Mouse (Mus musculus) liver, adult 2 months (tissue): ENCODE data around the gene Stmn3. TPM values are rescaled to one million over a fixed set of nuclear protein-coding genes. Genes with fewer than 3 reads are reported as not detected.

Source experiments
- DNase-seq: peaks from one replicate; pipeline ENCODE4 v3.0.0-alpha.2; 2011; ENCODE audit warnings: low read depth, low spot score; ENCODE audit errors: extremely low read depth
- H3K27ac ChIP-seq: fragments of 200-500 bp; replicated peaks from 2 replicates; pipeline ENCODE4 v1.5.1; 2012; ENCODE audit warnings: low read depth, mild to moderate bottlenecking, control low read depth, inconsistent platforms, low read length; ENCODE audit not compliant: insufficient read depth
- H3K27me3 ChIP-seq: fragments of 200-500 bp; 2 replicates; pipeline ENCODE4 v1.6.1; 2012; ENCODE audit warnings: mild to moderate bottlenecking, moderate library complexity, low read length, inconsistent platforms; ENCODE audit not compliant: control insufficient read depth, insufficient read depth
- H3K36me3 ChIP-seq: fragments of 200-500 bp; 2 replicates; pipeline ENCODE4 v1.6.1; 2012; ENCODE audit warnings: low read length, inconsistent platforms; ENCODE audit not compliant: control insufficient read depth, insufficient read depth
- H3K4me1 ChIP-seq: fragments of 200-500 bp; 2 replicates; pipeline ENCODE4 v1.6.1; 2011; ENCODE audit warnings: low read length; ENCODE audit not compliant: control insufficient read depth, insufficient read depth
- H3K4me3 ChIP-seq: fragments of 200-500 bp; 2 replicates; pipeline ENCODE4 v1.5.1; 2011; ENCODE audit warnings: low read depth, mild to moderate bottlenecking, control low read depth, low read length, moderate library complexity; ENCODE audit not compliant: insufficient read depth
- H3K79me2 ChIP-seq: fragments of 200-500 bp; 2 replicates; pipeline ENCODE4 v1.6.1; 2012; ENCODE audit warnings: inconsistent platforms, mild to moderate bottlenecking, low read length, moderate library complexity; ENCODE audit not compliant: control insufficient read depth, insufficient read depth
- H3K9ac ChIP-seq: fragments of 200-500 bp; 2 replicates; pipeline ENCODE4 v1.6.1; 2012; ENCODE audit warnings: low read depth, mild to moderate bottlenecking, control low read depth, inconsistent platforms, low read length
- CTCF ChIP-seq: fragments of 200-500 bp; IDR thresholded peaks from 2 replicates; pipeline ENCODE4 v1.5.1; 2011; ENCODE audit warnings: low read depth, low read length, control low read depth
- POLR2A ChIP-seq: fragments of 200-500 bp; IDR thresholded peaks from 2 replicates; pipeline ENCODE4 v1.6.1; 2011; ENCODE audit warnings: low read length, control low read depth; ENCODE audit not compliant: insufficient read depth; ENCODE audit errors: extremely low read depth
- WGBS: fragments of 180-500 bp; shearing (Covaris S2); methylation state at CpG from one replicate; pipeline ENCODE4 v1.1.7; 2018; 5-methylcytosine and 5-hydroxymethylcytosine counted together
- polyA plus RNA-seq: library from polyadenylated mRNA; depleted of rRNA; stranded (reverse); fragments of >200 nt; gene quantifications from 2 replicates; pipeline ENCODE4 v1.2.3, GENCODE M21; 2012; rRNA removed
- total RNA-seq: library from RNA; depleted of rRNA; stranded (reverse); fragments of >200 nt; gene quantifications from 2 replicates; pipeline ENCODE4 v1.2.3, GENCODE M21; 2014; rRNA removed

The Stmn3 gene
- total and polyA plus RNA-seq, 2 experiments = 0.07 to 0.09 TPM

DNA sequence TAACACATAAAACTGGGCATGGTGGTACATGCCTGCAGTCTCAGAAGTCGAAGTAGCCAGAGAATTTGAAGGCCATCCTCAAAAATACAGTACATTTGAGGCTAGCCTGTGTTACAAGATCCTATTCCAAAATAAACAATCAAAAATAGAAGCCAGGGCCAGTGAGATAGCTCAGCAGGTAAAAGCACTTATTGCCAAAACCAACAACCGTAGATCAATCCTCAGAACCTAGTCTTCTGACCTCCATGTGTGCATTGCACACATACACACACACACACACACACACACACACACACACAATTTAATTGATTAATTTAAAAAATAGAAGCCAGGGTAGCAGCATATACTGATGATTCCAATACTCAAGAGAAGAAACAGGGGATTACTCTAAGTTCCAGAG is 47.5 kb downstream of the Stmn3 start:
- H3K9ac ChIP-seq = no peak overlapping the region
- peaks cover 7% of the 10 kb centered on the region; the same call in 1 of the 2 replicates for H3K4me1 ChIP-seq
- H3K27ac ChIP-seq = no peak overlapping the region
- WGBS = 28% methylated on average over 2 of the region's 2 CpGs
- H3K4me3 ChIP-seq = no peak overlapping the region
- peaks cover 5% of the 10 kb centered on the region for H3K79me2 ChIP-seq
- H3K27me3 ChIP-seq = no peaks in the 10 kb centered on the region
- DNase-seq = peak; percentile 94
- H3K36me3 ChIP-seq = peaks cover 40% of the 10 kb centered on the region
- TF ChIP-seq CTCF (no peak), POLR2A (no peak)

Other genes starting within 250 kb of the Stmn3 start
- gene Kcnq2, start 179.2 kb downstream of the Stmn3 start, total RNA-seq = 0.07 TPM in 1 of 2 replicates, not detected in the other
- gene Kcnq2, start 179.2 kb downstream of the Stmn3 start, polyA plus RNA-seq = not detected in 2 replicates
- gene Eef1a2, start 157.5 kb downstream of the Stmn3 start, total RNA-seq = 0.34 and 0.74 TPM in 2 replicates
- gene Eef1a2, start 157.5 kb downstream of the Stmn3 start, polyA plus RNA-seq = not detected in 2 replicates
- gene Ppdpf, start 127.3 kb downstream of the Stmn3 start, total RNA-seq = 44.4 and 48.4 TPM in 2 replicates
- 181 and 217 TPM in 2 replicates for gene Ppdpf, start 127.3 kb downstream of the Stmn3 start, polyA plus RNA-seq
- gene Ptk6, start 111.7 kb downstream of the Stmn3 start, total RNA-seq = 1.1 and 2.5 TPM in 2 replicates
- gene Ptk6, start 111.7 kb downstream of the Stmn3 start, polyA plus RNA-seq = 0.81 and 0.83 TPM in 2 replicates
- 0.28 and 0.54 TPM in 2 replicates for gene Srms, start 101.3 kb downstream of the Stmn3 start, total RNA-seq
- gene Srms, start 101.3 kb downstream of the Stmn3 start, polyA plus RNA-seq = 1.3 and 1.7 TPM in 2 replicates
- not detected in 2 replicates for gene Fndc11, start 94.5 kb downstream of the Stmn3 start, total RNA-seq
- 0.10 and 0.12 TPM in 2 replicates for gene Fndc11, start 94.5 kb downstream of the Stmn3 start, polyA plus RNA-seq
- gene Helz2, start 72.5 kb downstream of the Stmn3 start, total RNA-seq = 20.3 and 28.9 TPM in 2 replicates
- 39.6 and 65.9 TPM in 2 replicates for gene Helz2, start 72.5 kb downstream of the Stmn3 start, polyA plus RNA-seq
- gene Gmeb2, start 26.5 kb downstream of the Stmn3 start, total RNA-seq = 7.4 and 8.8 TPM in 2 replicates
- 10.7 and 16.1 TPM in 2 replicates for gene Gmeb2, start 26.5 kb downstream of the Stmn3 start, polyA plus RNA-seq
- 13.5 and 13.9 TPM in 2 replicates for gene Rtel1, start 5.2 kb upstream of the Stmn3 start, total RNA-seq
- 17.5 and 17.9 TPM in 2 replicates for gene Rtel1, start 5.2 kb upstream of the Stmn3 start, polyA plus RNA-seq
- 17.9 and 18.9 TPM in 2 replicates for gene Zgpat, start 50.4 kb upstream of the Stmn3 start, total RNA-seq
- 18.2 and 22.5 TPM in 2 replicates for gene Zgpat, start 50.4 kb upstream of the Stmn3 start, polyA plus RNA-seq
- 10.1 and 14.2 TPM in 2 replicates for gene Arfrp1, start 50.9 kb upstream of the Stmn3 start, total RNA-seq
- gene Arfrp1, start 50.9 kb upstream of the Stmn3 start, polyA plus RNA-seq = 11.9 and 15.0 TPM in 2 replicates
- 9.7 and 11.3 TPM in 2 replicates for gene Lime1, start 65.6 kb upstream of the Stmn3 start, total RNA-seq
- 22.2 and 36.9 TPM in 2 replicates for gene Lime1, start 65.6 kb upstream of the Stmn3 start, polyA plus RNA-seq
- 5.2 and 5.3 TPM in 2 replicates for gene Zbtb46, start 144.9 kb upstream of the Stmn3 start, total RNA-seq
- 2.4 and 2.8 TPM in 2 replicates for gene Zbtb46, start 144.9 kb upstream of the Stmn3 start, polyA plus RNA-seq
- not detected in 2 replicates for gene Abhd16b, start 178.7 kb upstream of the Stmn3 start, total RNA-seq
- not detected in 2 replicates for gene Abhd16b, start 178.7 kb upstream of the Stmn3 start, polyA plus RNA-seq
- 26.2 and 27.1 TPM in 2 replicates for gene Tpd52l2, start 182.6 kb upstream of the Stmn3 start, total RNA-seq
- 18.8 and 23.0 TPM in 2 replicates for gene Tpd52l2, start 182.6 kb upstream of the Stmn3 start, polyA plus RNA-seq
- 20.2 and 23.8 TPM in 2 replicates for gene Dnajc5, start 206.0 kb upstream of the Stmn3 start, total RNA-seq
- 28.6 and 30.7 TPM in 2 replicates for gene Dnajc5, start 206.0 kb upstream of the Stmn3 start, polyA plus RNA-seq